Mouse (Mus musculus): ENCODE measurements around the gene Pde2a. TPM values are rescaled to one million over a fixed set of nuclear protein-coding genes. Genes with fewer than 3 reads are reported as not detected.

Pde2a gene
- total RNA-seq, 2 experiments from 2014 or later = 113 to 120 TPM

GRCm38 (mm10) chr7:101454479-101454878 lies 33.0 kb downstream of the Pde2a start:
- no peak for DNase-seq

DNA sequence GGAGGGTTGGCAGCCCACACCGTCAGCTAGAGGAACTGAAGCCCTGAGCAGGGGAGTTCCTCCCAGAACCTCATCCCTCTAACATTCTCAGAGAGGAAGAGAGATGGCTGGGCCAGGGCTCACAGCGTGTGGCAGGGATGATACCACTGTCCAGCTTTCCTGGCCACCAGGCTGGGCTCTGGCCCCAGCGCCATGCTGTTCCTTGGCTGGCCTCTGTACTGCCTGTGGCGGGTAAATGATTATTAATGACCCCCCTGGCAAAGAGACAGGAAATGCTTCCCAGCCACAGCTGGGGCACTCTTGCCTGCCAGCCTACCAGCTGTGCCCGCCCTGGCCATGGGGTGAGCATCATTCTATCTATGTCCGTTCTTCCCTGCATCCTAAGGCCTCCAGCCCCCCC lies 33.6 kb downstream of the Pde2a start:
- no peak for DNase-seq

DNA sequence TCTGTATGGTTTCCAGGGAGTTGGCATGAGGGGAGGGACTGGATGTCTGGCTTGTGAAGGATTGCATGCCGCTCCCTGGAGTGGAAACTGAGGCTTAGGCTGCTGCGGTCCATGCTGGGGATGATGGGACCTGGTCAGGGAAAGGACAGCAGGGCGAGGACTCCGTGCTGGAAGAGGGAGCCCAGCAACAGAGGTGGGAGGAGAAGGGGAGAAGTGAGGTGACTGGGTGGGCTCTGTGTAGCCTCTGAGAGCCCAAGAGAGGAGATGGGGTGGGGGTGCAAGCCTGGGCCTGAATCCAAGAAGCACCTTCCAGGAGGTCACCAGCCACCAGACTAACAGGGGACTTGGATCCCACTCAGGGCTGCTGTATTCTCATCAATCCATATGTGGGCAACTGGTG lies 34.8 kb downstream of the Pde2a start:
- DNase-seq = no peak

DNA sequence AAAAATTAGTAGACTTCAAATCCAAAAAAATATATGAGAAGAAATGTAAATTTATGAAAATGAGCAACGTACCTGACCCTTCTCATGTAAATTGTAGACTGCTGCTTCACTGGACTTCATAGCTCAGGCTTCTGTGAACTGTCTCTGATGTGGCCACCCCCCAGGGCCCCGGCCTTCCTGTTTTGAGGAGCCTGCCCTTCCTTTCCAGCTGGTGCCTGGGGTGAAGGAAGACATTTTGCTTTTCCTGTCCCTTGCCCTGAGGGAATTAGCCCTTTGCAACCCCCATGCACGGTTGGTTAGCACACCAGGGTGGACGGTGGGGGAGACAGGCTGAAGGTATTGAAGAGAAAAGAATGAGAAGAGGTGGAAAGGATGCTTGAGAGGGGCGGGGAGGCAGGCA lies 35.3 kb downstream of the Pde2a start:
- no peak for DNase-seq

DNA sequence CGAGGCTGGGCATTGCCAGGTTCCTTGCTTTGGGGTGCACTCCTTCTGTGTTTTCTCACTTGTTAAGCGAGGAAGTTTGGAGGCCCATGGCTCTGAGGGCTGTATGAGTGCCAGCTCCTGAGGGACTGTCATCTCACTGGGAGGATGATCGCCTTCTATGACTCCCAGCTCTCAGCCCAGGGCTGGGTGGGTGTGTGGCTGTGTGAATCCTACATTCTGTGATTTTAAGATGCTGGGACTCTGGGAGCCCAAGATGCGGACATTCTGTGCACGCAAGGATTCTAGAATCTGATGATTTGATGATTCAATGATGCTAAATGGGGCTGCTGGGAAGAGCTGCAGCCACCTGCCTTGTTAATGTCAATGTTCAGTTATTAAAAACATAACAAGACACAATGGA lies 35.8 kb downstream of the Pde2a start:
- no peak for DNase-seq

GRCm38 (mm10) chr7:101457801-101458200 lies 36.3 kb downstream of the Pde2a start:
- DNase-seq = no peak

- DNase-seq = no peak
These were observed 36.8 kb downstream of the Pde2a start for GRCm38 (mm10) chr7:101458278-101458781.

- no peak for DNase-seq
These were observed 37.9 kb downstream of the Pde2a start for GRCm38 (mm10) chr7:101459305-101459813.

DNA sequence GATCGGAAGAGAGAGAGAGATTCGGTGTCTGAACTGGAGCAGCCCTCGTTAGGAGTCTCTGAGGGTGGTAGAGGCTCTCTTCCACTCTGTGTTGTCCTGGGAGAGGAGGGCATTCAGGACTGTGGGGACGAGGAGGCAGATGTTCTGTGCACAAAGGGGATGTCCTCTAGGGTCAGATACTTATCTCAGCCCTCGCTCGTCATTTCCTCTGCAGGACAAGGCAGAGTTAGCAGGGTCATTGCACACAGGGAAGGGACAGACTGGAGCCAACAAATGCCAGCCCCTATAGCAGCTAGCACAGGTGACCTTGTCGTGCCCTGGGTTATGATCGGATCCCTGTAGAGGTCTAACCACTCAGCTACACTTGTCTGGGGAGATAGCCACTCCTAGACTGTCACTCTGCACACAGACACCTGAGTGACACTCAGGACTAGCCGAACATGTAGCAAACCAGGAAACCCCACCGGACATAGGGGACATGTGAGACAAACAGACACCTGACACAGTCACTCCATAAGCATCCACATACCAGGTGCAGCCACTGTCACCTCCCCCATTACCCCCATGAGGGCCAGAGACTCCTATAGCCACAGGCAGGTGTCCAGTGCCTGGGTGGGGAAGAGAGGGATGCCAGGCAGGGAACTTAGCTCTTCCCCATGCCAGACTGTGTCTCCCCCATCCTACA lies 38.6 kb downstream of the Pde2a start:
- DNase-seq = no peak

DNA sequence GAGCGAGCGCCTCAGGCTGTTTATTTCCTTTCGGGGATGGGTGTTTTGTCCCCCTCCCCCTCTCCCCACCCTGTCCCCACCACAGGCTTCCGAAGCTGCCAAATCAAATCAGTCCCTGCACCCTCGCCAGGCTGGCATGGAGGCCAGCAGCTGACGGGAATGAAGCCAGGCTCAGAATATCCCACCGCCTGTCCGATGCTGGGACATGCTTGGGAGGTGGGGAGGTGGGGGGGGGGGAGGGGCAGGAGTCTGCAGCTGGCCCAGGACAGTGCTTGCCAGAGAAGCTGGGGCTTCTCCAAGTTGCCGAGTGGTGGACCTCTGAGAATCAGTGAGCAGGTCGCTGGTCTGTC lies 39.1 kb downstream of the Pde2a start:
- no peak for DNase-seq

GRCm38 (mm10) chr7:101461571-101461970 lies 40.1 kb downstream of the Pde2a start:
- no peak for DNase-seq

GRCm38 (mm10) chr7:101462327-101463068 lies 41.0 kb downstream of the Pde2a start:
- no peak for DNase-seq

- no peak for DNase-seq
These were observed 42.3 kb downstream of the Pde2a start for GRCm38 (mm10) chr7:101463665-101464271.

DNA sequence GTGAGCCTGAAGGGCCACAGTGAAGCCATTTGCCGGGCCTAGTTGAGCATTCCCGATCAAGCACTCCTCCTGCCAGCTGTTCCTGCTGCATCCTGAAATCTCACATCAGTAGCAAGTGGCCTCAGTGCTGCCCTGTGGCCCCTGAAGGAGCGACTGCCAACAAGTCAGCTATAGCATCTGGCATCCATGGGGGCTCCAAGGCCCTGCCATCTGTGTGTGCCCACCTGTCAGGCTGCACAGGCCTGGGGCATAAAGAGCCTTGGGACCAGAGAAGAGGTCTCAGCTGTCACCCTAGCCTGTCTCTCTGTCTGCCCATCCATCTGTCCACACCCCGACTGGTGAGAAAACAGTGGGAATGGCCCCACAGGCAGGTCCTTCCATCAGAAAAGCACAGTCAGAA lies 43.4 kb downstream of the Pde2a start:
- DNase-seq = no peak

DNA sequence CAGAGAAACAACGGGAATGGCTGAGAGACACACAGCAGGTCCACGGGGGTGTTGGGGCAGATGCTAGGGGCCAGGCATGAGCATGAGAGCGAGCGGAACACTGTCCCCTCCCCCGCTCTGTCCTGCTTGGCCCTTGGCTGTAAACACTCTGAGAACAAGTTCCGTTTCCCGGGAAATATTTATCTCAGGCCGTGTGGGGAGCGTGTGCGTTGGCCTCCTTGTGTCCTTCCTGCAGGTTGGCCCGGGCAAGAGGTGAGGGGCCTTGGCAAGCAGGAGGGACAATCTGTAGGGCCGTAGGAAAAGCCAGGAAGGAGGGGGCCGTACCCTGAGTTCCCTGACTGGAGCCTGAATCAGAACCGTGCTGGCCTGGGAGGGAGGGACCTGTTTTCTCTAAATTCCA lies 43.9 kb downstream of the Pde2a start:
- DNase-seq = peak; percentile 73

- DNase-seq = no peak
These were observed 44.5 kb downstream of the Pde2a start for GRCm38 (mm10) chr7:101465850-101466580.

GRCm38 (mm10) chr7:101466581-101467081 lies 45.1 kb downstream of the Pde2a start:
- DNase-seq = peak; percentile 54

DNA sequence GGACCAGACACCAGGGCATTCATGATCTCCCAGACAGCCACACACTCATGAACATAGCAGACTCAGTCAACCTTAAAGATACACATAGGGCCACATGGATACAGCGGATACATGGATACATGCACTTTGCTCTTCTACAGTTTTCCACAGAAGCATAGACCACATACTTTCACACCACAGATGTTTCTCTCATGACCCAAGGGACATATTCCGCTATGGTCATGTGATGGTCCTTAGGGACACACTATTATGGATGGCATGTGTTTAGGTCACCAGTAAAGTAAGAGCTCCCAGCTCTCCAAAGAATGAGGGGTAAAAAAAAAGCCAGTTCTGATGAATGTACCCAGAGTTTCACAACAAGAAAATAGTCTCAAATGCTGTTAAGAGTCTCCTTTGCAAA lies 49.9 kb downstream of the Pde2a start:
- DNase-seq = no peak

DNA sequence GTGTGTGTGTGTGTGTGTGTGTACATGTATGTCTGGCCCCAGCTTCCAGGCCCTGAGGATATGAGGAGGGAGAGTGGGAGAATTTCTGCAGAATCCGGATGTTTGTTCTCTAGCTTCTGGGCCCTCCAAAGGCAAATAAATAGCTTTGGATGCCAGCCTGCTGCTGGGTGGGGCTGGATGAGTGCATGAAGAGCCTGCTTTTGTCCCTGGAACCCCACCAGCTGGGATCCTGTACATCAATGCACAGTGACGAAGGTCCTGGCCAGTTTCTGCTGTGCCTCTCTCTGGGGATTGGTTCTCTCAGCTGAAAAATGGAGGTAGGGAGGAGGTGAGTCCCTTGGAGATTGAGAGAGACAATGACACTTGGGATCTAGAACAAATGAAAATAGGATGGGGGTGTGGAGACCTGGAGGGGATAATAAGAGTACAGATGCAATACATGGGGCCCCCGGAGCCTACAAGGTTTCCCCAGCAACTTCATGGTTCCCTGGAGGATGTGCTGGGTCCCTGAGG lies 50.5 kb downstream of the Pde2a start:
- DNase-seq = no peak

- DNase-seq = no peak
These were observed 51.4 kb downstream of the Pde2a start for GRCm38 (mm10) chr7:101472598-101473558.

DNA sequence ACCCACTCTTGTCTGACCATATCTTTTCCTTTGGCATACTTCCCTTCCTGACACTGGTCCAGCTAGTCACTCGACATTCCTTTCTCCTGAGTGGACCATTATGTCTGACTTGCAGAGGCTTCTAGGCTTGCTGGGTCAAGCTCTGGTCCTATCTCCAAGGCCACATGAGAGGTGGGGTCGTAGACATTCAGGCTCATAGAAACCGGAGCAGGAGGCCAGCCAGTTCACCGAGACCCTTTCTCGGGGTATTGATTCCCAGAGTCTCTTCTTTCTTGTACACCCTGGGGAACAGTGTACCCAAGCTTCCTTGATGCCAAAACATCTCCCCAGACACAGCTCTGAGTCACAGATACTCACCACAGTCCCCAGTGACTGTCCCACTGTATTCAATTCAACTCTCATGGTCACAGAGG lies 52.9 kb downstream of the Pde2a start:
- DNase-seq = no peak
